ENCODE assay signal across 8 mouse cellular contexts in the genomic region with DNA sequence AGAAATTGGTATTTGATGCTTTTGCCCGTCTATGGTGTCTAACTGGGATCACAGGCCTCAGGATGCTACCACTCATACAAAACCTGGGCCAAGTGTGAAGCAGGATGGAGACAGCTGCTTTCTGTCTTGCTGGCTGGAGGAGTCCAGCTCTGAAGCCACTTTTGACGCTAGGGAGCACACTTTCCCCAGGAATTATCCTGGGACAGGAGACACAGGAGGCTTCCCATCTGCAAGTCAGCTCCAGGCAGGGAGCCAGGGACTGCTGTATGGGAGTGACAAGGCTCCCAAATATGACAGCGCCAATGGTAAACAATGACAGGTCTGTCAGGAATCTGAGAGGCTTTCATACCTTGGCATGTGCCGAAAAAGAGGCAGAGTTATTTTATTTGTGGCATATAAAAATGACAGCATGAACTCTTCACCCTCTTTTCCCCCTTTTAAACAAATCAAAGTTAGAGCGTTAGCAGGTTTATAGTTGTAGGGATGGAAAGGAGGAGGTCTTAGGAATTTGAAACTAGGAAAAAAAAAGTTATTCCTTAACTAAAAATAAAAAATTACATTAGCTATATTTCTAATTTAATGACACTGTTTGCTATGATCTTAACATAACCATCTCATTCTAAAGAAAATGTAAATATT.
DNase-seq lines count a peak whose midpoint lies in the region; ATAC-seq and TF ChIP-seq lines count a peak whose summit lies in the region.

No protein-coding gene starts in this region.

- peak; percentile 49 for DNase-seq in NIH3T3 (ENCODE audit: low read depth)
- peak; percentile 21 to 24 for DNase-seq in cerebellum, adult 18-20 months
- peak; percentile 37 to 61 for DNase-seq in left cerebral cortex, postnatal 14 days (ENCODE audit: low spot score in 2 of 2)
- DNase-seq in ovary, adult 18-20 months (ENCODE audit: low spot score) = peak; percentile 6
- peak; percentile 78 to 79 for DNase-seq in urinary bladder, postnatal 4 days (ENCODE audit: low spot score in 2 of 2)
- no peak for DNase-seq in spleen, postnatal 4 days (ENCODE audit: low spot score in 2 of 2)

- TF ChIP-seq CTCF in intestine, postnatal 0 days (IDR thresholded peaks at IDR 0.05; ENCODE audit: low read depth) = peak; percentile 68

- H3K36me3 ChIP-seq in forebrain, embryonic 15.5 days = no peaks in the 10 kb centered on the region
- H3K36me3 ChIP-seq in intestine, postnatal 0 days (ENCODE audit: control insufficient read depth, insufficient read depth) = no peaks in the 10 kb centered on the region

- H3K9me3 ChIP-seq in forebrain, embryonic 15.5 days = no peaks in the 10 kb centered on the region
- no peaks in the 10 kb centered on the region for H3K9me3 ChIP-seq in intestine, postnatal 0 days (ENCODE audit: control insufficient read depth)

- H3K27ac ChIP-seq in forebrain, embryonic 15.5 days (replicated peaks) = no peak overlapping the region
- H3K27ac ChIP-seq in intestine, postnatal 0 days (ENCODE audit: low read depth, low read length) = no peak overlapping the region

- H3K27me3 ChIP-seq in forebrain, embryonic 15.5 days = no peaks in the 10 kb centered on the region
- no peaks in the 10 kb centered on the region for H3K27me3 ChIP-seq in intestine, postnatal 0 days (replicated peaks; ENCODE audit: control insufficient read depth, insufficient read depth, low read length)

- H3K4me3 ChIP-seq in forebrain, embryonic 15.5 days = no peak overlapping the region
- H3K4me3 ChIP-seq in intestine, postnatal 0 days (ENCODE audit: low read depth, low read length) = no peak overlapping the region

- WGBS in forebrain, embryonic 15.5 days = 26% methylated on average over 5 of the region's 5 CpGs
- 25% methylated on average over 5 of the region's 5 CpGs for WGBS in intestine, postnatal 0 days

- H3K4me2 ChIP-seq in forebrain, embryonic 15.5 days (replicated peaks) = no peak overlapping the region
- H3K4me2 ChIP-seq in intestine, postnatal 0 days (replicated peaks; ENCODE audit: low read depth) = no peak overlapping the region

- no peaks in the 10 kb centered on the region for H3K4me1 ChIP-seq in forebrain, embryonic 15.5 days
- H3K4me1 ChIP-seq in intestine, postnatal 0 days (replicated peaks; ENCODE audit: control insufficient read depth, insufficient read depth, low read length) = no peaks in the 10 kb centered on the region

- no peak overlapping the region for H3K9ac ChIP-seq in forebrain, embryonic 15.5 days (replicated peaks)
- no peak overlapping the region for H3K9ac ChIP-seq in intestine, postnatal 0 days (ENCODE audit: low read depth, low read length)

- ATAC-seq in forebrain, embryonic 15.5 days (replicated peaks) = peak; percentile 93
- no peak for ATAC-seq in intestine, postnatal 0 days

- intact Hi-C loops in left cerebral cortex, postnatal 14 days (cut with DNase I) = no loop called here

Comparison
In these comparisons a context has a peak if more than half of its experiments do, and no peak if none do; other contexts are left out.
1. DNase-seq: peak in NIH3T3 (single experiment), cerebellum, adult 18-20 months (2 of 2), left cerebral cortex, postnatal 14 days (2 of 2), ovary, adult 18-20 months (single experiment) and urinary bladder, postnatal 4 days (2 of 2); none in spleen, postnatal 4 days (0 of 2).